Mouse (Mus musculus) olfactory bulb, adult 2 months (tissue): ENCODE data around the gene Drd3.

Experiments
- CTCF ChIP-seq: fragments of 200-500 bp; IDR thresholded peaks from 2 replicates; pipeline ENCODE4 v1.5.1; 2012; ENCODE audit warnings: low read depth, mild to moderate bottlenecking, low read length, moderate library complexity; ENCODE audit not compliant: insufficient read depth
- POLR2A ChIP-seq: fragments of 200-500 bp; IDR thresholded peaks from 2 replicates; pipeline ENCODE4 v1.6.1; 2012; ENCODE audit warnings: mild to moderate bottlenecking, low read depth, low read length, moderate library complexity; ENCODE audit not compliant: insufficient read depth

DNA sequence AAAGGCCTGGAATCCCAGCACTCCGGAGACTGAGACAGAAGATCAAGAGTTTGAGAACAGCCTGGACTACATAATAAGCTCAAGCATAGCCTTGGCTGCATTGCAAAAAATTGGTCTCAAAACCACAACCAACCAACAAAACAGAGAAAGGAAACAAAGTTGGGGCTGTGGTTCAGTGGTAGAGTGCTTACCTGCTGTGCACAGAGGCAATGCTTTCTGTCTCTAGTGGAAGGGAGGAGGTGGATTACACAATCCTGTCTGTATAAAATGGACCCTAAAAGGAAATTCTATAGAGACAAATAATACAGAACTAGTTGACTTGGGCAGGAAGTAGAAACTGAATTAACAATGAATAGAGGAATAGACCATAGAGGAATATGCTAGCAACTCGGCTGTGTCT, 78.1 kb downstream of the Drd3 start:
- TF ChIP-seq CTCF (no peak), POLR2A (no peak)
